Mouse (Mus musculus): Measurements from ENCODE around the gene Cldn18.

DNA sequence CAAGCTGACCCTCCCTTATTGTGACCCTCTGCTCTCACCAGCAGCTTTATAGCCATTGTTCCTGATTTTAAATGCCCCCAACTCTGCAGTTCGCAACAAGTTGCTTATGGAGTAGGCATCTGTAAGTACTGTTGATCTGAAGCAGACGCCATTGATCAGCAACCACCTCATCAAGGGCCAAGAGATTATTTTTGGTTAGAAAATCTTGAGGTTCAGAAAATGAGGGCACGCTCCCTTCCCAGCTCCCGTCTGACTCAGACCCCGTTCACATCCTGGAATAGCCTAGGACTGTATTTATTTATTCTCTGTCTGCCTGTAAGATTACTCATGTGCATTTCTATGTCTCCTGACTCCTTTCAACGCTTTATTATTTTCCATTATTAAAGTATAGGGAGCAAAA lies 71.7 kb downstream of the Cldn18 start:
- TF ChIP-seq EP300 (IDR thresholded peaks at IDR 0.05; ENCODE audit: low read depth) (no peak), CTCF (IDR thresholded peaks at IDR 0.05; ENCODE audit: low read depth) (no peak)
